Mouse (Mus musculus) hindbrain, postnatal 0 days (tissue): Measurements from ENCODE around the gene Shisa5. TPM values are rescaled to one million over a fixed set of nuclear protein-coding genes. Genes with fewer than 3 reads are reported as not detected.
A peak's percentile ranks its signal among the peaks of the same experiment; 100 is the strongest.

Experiments
- ATAC-seq: fragments of 200-750 bp; cut with Nextera tagmentation; 2 replicates; pipeline ENCODE4 v1.8.0; 2017; ENCODE audit warnings: mild to moderate bottlenecking, moderate TSS enrichment, moderate library complexity
- DNase-seq: peaks from one replicate; pipeline ENCODE4 v3.0.0-alpha.2; 2015; ENCODE audit warnings: low spot score
- H3K27ac ChIP-seq: fragments of 300-500 bp; sonication (generic); 2 replicates; pipeline ENCODE4 v1.5.1; 2014; ENCODE audit warnings: mild to moderate bottlenecking
- H3K27me3 ChIP-seq: fragments of 300-500 bp; sonication (generic); 2 replicates; pipeline ENCODE4 v1.6.1; 2014; ENCODE audit warnings: low read length, mixed read lengths; ENCODE audit not compliant: insufficient read depth
- H3K36me3 ChIP-seq: fragments of 300-500 bp; sonication (generic); 2 replicates; pipeline ENCODE4 v1.6.1; 2014; ENCODE audit warnings: low read length, mixed read lengths; ENCODE audit not compliant: insufficient read depth
- H3K4me1 ChIP-seq: fragments of 300-500 bp; sonication (generic); 2 replicates; pipeline ENCODE4 v1.6.1; 2014; ENCODE audit warnings: antibody characterized with exemption, low read length, mixed read lengths; ENCODE audit not compliant: insufficient read depth
- H3K4me2 ChIP-seq: fragments of 300-500 bp; sonication (generic); 2 replicates; pipeline ENCODE4 v1.6.1; 2014; ENCODE audit warnings: low read depth, mild to moderate bottlenecking, low read length, moderate library complexity, mixed read lengths
- H3K4me3 ChIP-seq: fragments of 300-500 bp; sonication (generic); 2 replicates; pipeline ENCODE4 v1.5.1; 2014; ENCODE audit warnings: low read length
- H3K9ac ChIP-seq: fragments of 300-500 bp; sonication (generic); replicated peaks from 2 replicates; pipeline ENCODE4 v1.6.1; 2014; ENCODE audit warnings: mild to moderate bottlenecking, low read length, moderate library complexity, mixed read lengths
- H3K9me3 ChIP-seq: fragments of 300-500 bp; sonication (generic); 2 replicates; pipeline ENCODE4 v1.6.1; 2016; ENCODE audit warnings: low read length, mixed read lengths
- CTCF ChIP-seq: IDR thresholded peaks from 2 replicates; pipeline ENCODE4 v1.5.1; 2016; ENCODE audit warnings: antibody characterized with exemption, control low read depth, low read depth
- WGBS: fragments of 180-500 bp; shearing (Covaris S2); extraction: QIAGEN DNeasy Blood & Tissue Kit; methylation state at CpG from one replicate; pipeline ENCODE4 v1.1.7; 2014; 5-methylcytosine and 5-hydroxymethylcytosine counted together
- polyA plus RNA-seq: library from polyadenylated mRNA; unstranded; fragments of >200 nt; fragmentation: Nextera tagmentation; extraction: Ambion mirVana; gene quantifications from 2 replicates; pipeline ENCODE4 v1.2.1, GENCODE M21; 2015
- total RNA-seq: library from RNA; depleted of rRNA; stranded (reverse); fragments of >200 nt; gene quantifications from 2 replicates; pipeline ENCODE4 v1.2.3, GENCODE M21; 2014

The Shisa5 gene
- total and polyA plus RNA-seq, 2 experiments from 2014 or later, result 77.6 to 90.6 TPM

DNA sequence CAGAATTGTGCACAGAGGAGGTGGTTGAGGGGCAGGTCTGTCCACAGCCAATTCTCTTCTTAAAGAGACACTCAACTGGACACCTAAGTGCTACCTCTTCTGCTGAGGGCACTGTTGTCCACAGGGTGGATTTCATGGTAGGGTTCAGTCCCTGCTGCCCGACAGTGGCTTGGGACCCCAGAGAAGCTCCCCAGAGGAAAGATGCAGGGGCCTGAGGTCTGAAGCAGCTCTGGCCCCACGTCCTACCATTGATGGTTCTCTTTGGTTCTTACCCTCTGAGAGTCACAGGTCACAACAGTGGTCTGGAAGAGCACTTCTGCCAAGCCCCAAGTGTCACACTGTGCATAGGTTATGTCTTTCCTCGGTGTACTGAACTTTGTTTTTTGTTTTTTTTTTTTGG is 15.0 kb downstream of the Shisa5 start:
- peaks cover 9% of the 10 kb centered on the region for H3K4me1 ChIP-seq
- no peak overlapping the region for H3K9ac ChIP-seq
- DNase-seq, result no peak
- no peaks in the 10 kb centered on the region for H3K27me3 ChIP-seq
- no peak for TF ChIP-seq CTCF
- H3K36me3 ChIP-seq, result peaks cover 15% of the 10 kb centered on the region; the same call in 1 of the 2 replicates
- H3K4me3 ChIP-seq, result no peak overlapping the region
- no peak overlapping the region for H3K27ac ChIP-seq
- no peak overlapping the region for H3K4me2 ChIP-seq
- ATAC-seq, result no peak
- 82% methylated on average over 3 of the region's 3 CpGs for WGBS
- no peaks in the 10 kb centered on the region for H3K9me3 ChIP-seq

- H3K4me3 ChIP-seq, result no peak overlapping the region
- H3K27ac ChIP-seq, result no peak overlapping the region
- H3K27me3 ChIP-seq, result no peaks in the 10 kb centered on the region
- no peak for ATAC-seq
- no peak for DNase-seq
- no peak overlapping the region for H3K9ac ChIP-seq
- peaks cover 18% of the 10 kb centered on the region; the same call in 1 of the 2 replicates for H3K36me3 ChIP-seq
- no peaks in the 10 kb centered on the region for H3K9me3 ChIP-seq
- no peak for TF ChIP-seq CTCF
- peaks cover 13% of the 10 kb centered on the region for H3K4me1 ChIP-seq
- H3K4me2 ChIP-seq, result no peak overlapping the region
- WGBS, result 77% methylated on average over 6 of the region's 6 CpGs
Measured at GRCm38 (mm10) chr9:109053851-109054250, 15.5 kb downstream of the Shisa5 start.

- ATAC-seq (peak; percentile 77), DNase-seq (peak; percentile 81)
- peak overlapping the region; percentile 76 for H3K27ac ChIP-seq
- peak overlapping the region; percentile 15 for H3K9ac ChIP-seq
- H3K36me3 ChIP-seq, result peaks cover 18% of the 10 kb centered on the region; the same call in 1 of the 2 replicates
- peak overlapping the region; percentile 22 for H3K4me3 ChIP-seq
- H3K4me1 ChIP-seq, result peaks cover 16% of the 10 kb centered on the region
- H3K9me3 ChIP-seq, result no peaks in the 10 kb centered on the region
- WGBS, result 9% methylated on average over 7 of the region's 7 CpGs
- peak overlapping the region; percentile 52 for H3K4me2 ChIP-seq
- TF ChIP-seq CTCF, result no peak
- no peaks in the 10 kb centered on the region for H3K27me3 ChIP-seq
Measured at GRCm38 (mm10) chr9:109054712-109055111, 16.3 kb downstream of the Shisa5 start.

DNA sequence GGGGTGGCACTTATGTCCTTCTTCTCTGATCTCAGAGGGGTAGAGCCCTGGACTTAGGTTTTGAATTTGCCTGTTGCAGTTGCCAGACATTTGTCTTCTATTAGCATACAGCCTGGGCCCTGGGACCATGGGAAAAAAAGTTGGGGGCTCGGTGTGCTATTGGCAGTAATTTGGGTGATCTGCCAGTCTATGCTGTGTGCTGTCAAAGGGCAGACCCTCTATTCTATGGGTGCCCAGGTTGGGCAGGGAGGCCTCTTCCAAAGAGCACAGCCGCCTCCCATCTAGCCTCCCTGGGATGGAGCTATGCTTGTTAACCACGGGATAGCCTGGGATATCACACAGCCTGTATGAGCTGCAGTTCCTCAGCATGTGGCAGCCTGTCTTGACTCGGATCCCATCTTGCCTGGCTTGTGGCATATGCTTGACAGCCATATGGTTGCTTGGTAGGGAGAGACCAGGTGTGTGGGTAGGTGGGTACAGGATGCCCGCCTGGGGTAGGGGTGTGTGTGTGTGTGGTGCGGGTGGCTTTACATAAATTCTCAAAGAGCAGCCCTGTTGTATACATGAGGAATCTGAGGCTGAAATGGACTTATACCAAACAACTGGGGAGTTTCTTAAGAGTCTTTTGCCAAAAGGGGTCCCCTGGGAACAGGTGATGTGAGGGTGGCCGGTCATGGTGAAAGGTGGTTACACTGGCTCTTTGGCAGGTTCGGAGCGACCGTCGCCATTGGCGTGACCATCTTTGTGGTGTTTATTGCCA is 17.1 kb downstream of the Shisa5 start:
- Histone ChIP-seq H3K27me3 (no peaks in the 10 kb centered on the region), H3K4me1 (peaks cover 16% of the 10 kb centered on the region)

GRCm38 (mm10) chr9:109056081-109056690 is 17.8 kb downstream of the Shisa5 start:
- ATAC-seq, result no peak
- Histone ChIP-seq H3K4me2 (no peak overlapping the region), H3K27ac (no peak overlapping the region), H3K9me3 (no peaks in the 10 kb centered on the region), H3K4me1 (peaks cover 16% of the 10 kb centered on the region), H3K9ac (no peak overlapping the region), H3K27me3 (no peaks in the 10 kb centered on the region), H3K36me3 (peaks cover 18% of the 10 kb centered on the region; the same call in 1 of the 2 replicates), H3K4me3 (no peak overlapping the region)
- TF ChIP-seq CTCF, result no peak
- 91% methylated on average over 17 of the region's 17 CpGs for WGBS
- DNase-seq, result no peak

More for the DNA sequence above, 17.1 kb downstream of the Shisa5 start:
- no peak for DNase-seq
- Histone ChIP-seq H3K9me3 (no peaks in the 10 kb centered on the region), H3K27ac (peak overlapping the region; percentile 76), H3K4me2 (peak overlapping the region; percentile 52), H3K9ac (peak overlapping the region; percentile 15), H3K4me3 (peak overlapping the region; percentile 22), H3K36me3 (peaks cover 18% of the 10 kb centered on the region; the same call in 1 of the 2 replicates)
- TF ChIP-seq CTCF, result no peak
- WGBS, result 87% methylated on average over 12 of the region's 12 CpGs
- ATAC-seq, result no peak

- TF ChIP-seq CTCF, result no peak
- H3K27me3 ChIP-seq, result no peaks in the 10 kb centered on the region
- no peak overlapping the region for H3K27ac ChIP-seq
- H3K4me1 ChIP-seq, result peaks cover 16% of the 10 kb centered on the region
- no peak overlapping the region for H3K4me2 ChIP-seq
- 87% methylated on average over 4 of the region's 4 CpGs for WGBS
- H3K9ac ChIP-seq, result no peak overlapping the region
- peaks cover 18% of the 10 kb centered on the region; the same call in 1 of the 2 replicates for H3K36me3 ChIP-seq
- no peak overlapping the region for H3K4me3 ChIP-seq
- DNase-seq, result no peak
- ATAC-seq, result no peak
- H3K9me3 ChIP-seq, result no peaks in the 10 kb centered on the region
Measured at GRCm38 (mm10) chr9:109056916-109057315, 18.6 kb downstream of the Shisa5 start.
